Mouse (Mus musculus) heart, adult 8-10 months (tissue): ENCODE measurements around the gene Rbm4. TPM values are rescaled to one million over a fixed set of nuclear protein-coding genes. Genes with fewer than 3 reads are reported as not detected.
A peak's percentile ranks its signal among the peaks of the same experiment; 100 is the strongest.
"Not testable (repeated sequence)": the region's sequence is repeated elsewhere in the genome, so short reads cannot be mapped to it uniquely, and the experiment has no call there.

Source experiments
- DNase-seq: peaks from one replicate; pipeline ENCODE4 v3.0.0; 2022; ENCODE audit warnings: low spot score
- total RNA-seq, 4 experiments: library from RNA; stranded (reverse); gene quantifications; 2 replicates each; pipeline ENCODE4 v1.2.4; 2022

Gene Rbm4
- total RNA-seq, 4 experiments from 2014 or later: 38.2 to 44.5 (median 43.4) TPM

GRCm38 (mm10) chr19:4797846-4798245 is 4.1 kb upstream of the Rbm4 start:
- DNase-seq: no peak

GRCm38 (mm10) chr19:4795929-4796328 is 2.2 kb upstream of the Rbm4 start:
- DNase-seq: no peak

DNA sequence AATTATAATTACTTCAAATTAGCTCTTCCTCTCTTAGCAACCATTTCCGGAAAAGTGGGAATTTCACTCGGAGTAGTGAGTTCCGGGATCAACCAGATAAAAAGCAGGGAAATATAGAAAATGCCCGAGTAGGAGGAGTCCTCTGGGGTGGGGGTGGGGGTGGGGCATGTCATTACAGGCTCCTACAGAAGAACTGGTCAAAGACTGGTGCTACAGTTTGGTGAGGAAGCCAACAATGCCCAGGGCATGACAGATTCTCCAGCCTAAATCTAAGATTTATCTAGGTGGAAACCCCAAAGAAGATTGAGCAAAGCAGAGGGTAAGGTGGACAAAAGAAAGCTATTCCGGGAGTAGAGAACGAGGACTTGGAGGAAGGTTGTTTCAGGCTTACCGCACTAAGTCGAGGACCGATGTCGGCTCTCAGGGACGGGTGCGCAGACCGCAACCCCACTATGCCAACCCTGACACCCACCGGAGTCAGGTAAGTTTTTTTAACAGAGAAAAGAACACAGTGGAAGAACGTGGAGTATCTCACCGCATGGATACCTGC is 345 bp downstream of the Rbm4 start:
- no peak for DNase-seq

- no peak for DNase-seq
Observed at GRCm38 (mm10) chr19:4786313-4786712, 7.4 kb downstream of the Rbm4 start.

GRCm38 (mm10) chr19:4785206-4785605 is 8.5 kb downstream of the Rbm4 start:
- no peak for DNase-seq

- no peak for DNase-seq
Observed at GRCm38 (mm10) chr19:4782891-4783290, 10.8 kb downstream of the Rbm4 start.

GRCm38 (mm10) chr19:4772785-4773184 is 20.9 kb downstream of the Rbm4 start:
- no peak for DNase-seq

GRCm38 (mm10) chr19:4767507-4768148 is 26.1 kb downstream of the Rbm4 start:
- DNase-seq: no peak

GRCm38 (mm10) chr19:4762876-4763275 is 30.8 kb downstream of the Rbm4 start:
- no peak for DNase-seq

DNA sequence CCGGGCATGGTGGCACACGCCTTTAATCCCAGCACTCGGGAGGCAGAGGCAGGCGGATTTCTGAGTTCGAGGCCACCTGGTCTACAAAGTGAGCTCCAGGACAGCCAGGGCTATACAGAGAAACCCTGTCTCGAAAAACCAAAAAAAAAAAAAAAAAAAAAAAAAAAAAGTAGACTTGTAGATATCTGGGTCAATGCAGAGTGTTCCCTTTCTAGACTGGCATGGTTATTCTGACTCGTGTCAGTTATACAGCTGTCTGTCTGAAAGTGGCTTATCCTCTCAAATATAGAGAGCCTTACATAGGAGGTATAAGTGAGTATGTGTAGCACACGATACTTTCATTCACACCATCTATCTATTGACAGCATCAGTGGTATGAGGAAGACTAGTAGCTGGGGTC is 33.2 kb downstream of the Rbm4 start:
- DNase-seq: not testable (repeated sequence)

DNA sequence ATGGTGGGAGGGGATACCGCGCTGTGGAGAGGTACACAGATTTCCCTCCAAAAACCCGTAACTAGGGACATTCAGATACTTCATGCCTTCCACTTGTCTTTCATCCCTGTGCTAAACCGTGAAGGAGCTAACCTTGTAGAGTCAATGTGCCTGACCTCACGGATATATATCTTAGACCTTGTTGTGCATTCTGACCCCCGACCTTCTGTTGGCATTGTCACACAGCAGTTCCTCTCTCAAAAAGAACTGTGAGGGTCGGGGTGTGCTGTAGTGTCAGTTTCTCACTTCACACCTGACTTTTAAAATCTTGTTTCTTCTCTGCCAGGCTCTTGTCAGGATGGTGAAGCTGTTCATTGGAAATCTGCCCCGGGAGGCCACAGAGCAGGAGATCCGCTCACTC is 36.8 kb downstream of the Rbm4 start:
- no peak for DNase-seq

- DNase-seq: peak; percentile 93
Observed at GRCm38 (mm10) chr19:4756193-4756911, 37.3 kb downstream of the Rbm4 start, which contains the start of gene Rbm4b. Rbm4b (plus strand) TSS chr19:4756497.

- peak; percentile 90 for DNase-seq
Observed at GRCm38 (mm10) chr19:4755565-4756192, 38.0 kb downstream of the Rbm4 start.

DNA sequence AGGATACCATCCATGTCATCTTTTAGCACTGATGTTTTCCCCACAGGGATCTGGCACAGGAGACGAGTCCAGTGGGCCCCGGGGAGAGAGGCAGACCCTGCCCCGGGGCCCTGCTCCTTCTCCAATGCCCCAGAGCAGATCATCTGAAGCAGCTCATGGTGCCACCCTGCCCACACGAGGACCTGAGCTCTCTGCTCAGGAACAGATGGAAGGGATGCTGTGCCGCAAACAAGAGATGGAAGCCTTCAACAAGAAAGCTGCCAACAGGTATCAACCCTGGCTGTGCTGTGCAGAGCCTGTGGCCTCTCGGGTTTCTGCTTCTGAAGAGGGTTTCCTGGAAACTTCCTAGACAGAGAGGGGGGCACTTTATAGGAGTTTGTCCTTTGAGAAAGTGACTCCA is 43.7 kb downstream of the Rbm4 start:
- no peak for DNase-seq

DNA sequence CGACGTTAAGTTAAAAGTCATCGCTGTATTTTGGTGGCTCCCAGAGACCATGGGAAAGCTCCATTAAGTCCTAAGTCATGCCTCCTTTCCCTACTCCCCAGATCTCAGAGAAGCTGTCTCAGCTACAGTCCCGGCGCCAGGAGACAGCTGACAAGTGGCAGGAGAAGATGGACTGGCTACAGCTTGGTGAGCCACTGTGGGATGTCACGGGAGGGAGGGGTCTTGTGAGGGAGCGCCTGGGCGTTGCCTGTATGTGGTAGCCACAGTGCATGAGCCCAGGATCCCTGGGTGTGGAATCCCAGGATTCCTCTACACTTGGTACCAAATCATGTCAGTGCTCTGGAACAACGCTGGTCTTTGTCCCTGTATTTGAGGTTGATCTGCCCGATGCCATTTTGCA is 45.2 kb downstream of the Rbm4 start:
- DNase-seq: no peak

- DNase-seq: no peak
Observed at GRCm38 (mm10) chr19:4747631-4748312, 45.9 kb downstream of the Rbm4 start.

GRCm38 (mm10) chr19:4746611-4747010 is 47.1 kb downstream of the Rbm4 start:
- no peak for DNase-seq

GRCm38 (mm10) chr19:4745681-4746080 is 48.0 kb downstream of the Rbm4 start:
- no peak for DNase-seq

- no peak for DNase-seq
Observed at GRCm38 (mm10) chr19:4745057-4745456, 48.6 kb downstream of the Rbm4 start.

- DNase-seq: no peak
Observed at GRCm38 (mm10) chr19:4744026-4744425, 49.7 kb downstream of the Rbm4 start.

DNA sequence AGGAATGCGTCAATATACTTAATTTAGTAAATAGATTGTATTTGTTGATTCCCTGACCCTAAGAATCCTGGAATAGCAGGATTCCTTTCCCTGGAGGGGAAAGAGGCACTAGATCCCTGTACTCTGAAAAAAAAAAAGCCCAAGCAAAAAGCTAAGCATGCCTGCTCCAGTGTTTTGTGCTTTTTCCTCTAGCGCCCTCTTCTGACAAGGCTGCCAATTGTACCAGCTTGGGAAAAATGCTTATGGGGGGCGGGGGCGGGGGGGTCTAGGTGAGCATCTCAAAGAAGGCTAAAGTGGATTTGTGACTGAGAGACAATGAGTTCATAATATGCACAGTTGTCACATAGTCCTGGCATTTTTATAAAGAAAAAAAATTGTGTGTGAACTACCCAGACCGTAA is 50.2 kb downstream of the Rbm4 start:
- DNase-seq: no peak

GRCm38 (mm10) chr19:4742229-4742628 is 51.5 kb downstream of the Rbm4 start:
- no peak for DNase-seq
